In genomic region chr13:101693967-101694495, GRCm38 (mm10) we compare ENCODE assay signal across 8 mouse cellular contexts.
DNase-seq lines count a peak whose midpoint lies in the region; ATAC-seq and TF ChIP-seq lines count a peak whose summit lies in the region.

No protein-coding gene starts in this region.

- peak; percentile 45; the same call in 1 of the 2 replicates for TF ChIP-seq POLR2A in cortical plate, adult 2 months (IDR thresholded peaks at IDR 0.05; ENCODE audit: extremely low read depth, insufficient read depth, low read length)

- H3K9me3 ChIP-seq in intestine, embryonic 16.5 days (ENCODE audit: control insufficient read depth, low read length): no peaks in the 10 kb centered on the region
- no peaks in the 10 kb centered on the region for H3K9me3 ChIP-seq in midbrain, embryonic 11.5 days (ENCODE audit: control insufficient read depth, low read length)

- peak; percentile 32 for ATAC-seq in activated CD4-positive, CD25-positive, alpha-beta regulatory T cell, adult 4 months
- peak; percentile 84 for ATAC-seq in intestine, embryonic 16.5 days
- ATAC-seq in midbrain, embryonic 11.5 days (ENCODE audit: low FRiP score): peak; percentile 81

- H3K27ac ChIP-seq in cortical plate, adult 2 months (ENCODE audit: insufficient read depth, low read length): peak overlapping the region; percentile 52; the same call in 1 of the 2 replicates
- peak overlapping the region; percentile 47; the same call in 1 of the 2 replicates for H3K27ac ChIP-seq in intestine, embryonic 16.5 days (ENCODE audit: low read length)
- no peak overlapping the region for H3K27ac ChIP-seq in midbrain, embryonic 11.5 days (ENCODE audit: low read depth, low read length)

- TF ChIP-seq CTCF in cortical plate, adult 2 months (IDR thresholded peaks at IDR 0.05; ENCODE audit: extremely low read depth, insufficient read depth, low read length): peak; percentile 21; the same call in 1 of the 2 replicates

- peak overlapping the region; percentile 37 for H3K4me3 ChIP-seq in cortical plate, adult 2 months (ENCODE audit: insufficient read depth, low read length)
- peak overlapping the region; percentile 61 for H3K4me3 ChIP-seq in intestine, embryonic 16.5 days (ENCODE audit: low read length)
- peak overlapping the region; percentile 55 for H3K4me3 ChIP-seq in midbrain, embryonic 11.5 days (ENCODE audit: low read depth, low read length)

- 8% methylated on average over 12 of the region's 12 CpGs for WGBS in intestine, embryonic 16.5 days
- WGBS in midbrain, embryonic 11.5 days: 0% methylated on average over 12 of the region's 12 CpGs

- H3K36me3 ChIP-seq in intestine, embryonic 16.5 days (ENCODE audit: control insufficient read depth, insufficient read depth, low read length): no peaks in the 10 kb centered on the region
- H3K36me3 ChIP-seq in midbrain, embryonic 11.5 days (ENCODE audit: control insufficient read depth, insufficient read depth, low read length): no peaks in the 10 kb centered on the region

- H3K4me2 ChIP-seq in intestine, embryonic 16.5 days (ENCODE audit: low read depth, low read length): peak overlapping the region; percentile 68
- peak overlapping the region; percentile 90 for H3K4me2 ChIP-seq in midbrain, embryonic 11.5 days

- no peaks in the 10 kb centered on the region; the same call in 1 of the 2 replicates for H3K4me1 ChIP-seq in cortical plate, adult 2 months (ENCODE audit: control insufficient read depth, insufficient read depth, low read length)
- H3K4me1 ChIP-seq in intestine, embryonic 16.5 days (ENCODE audit: control insufficient read depth, insufficient read depth, low read length): peaks cover 13% of the 10 kb centered on the region
- peaks cover 24% of the 10 kb centered on the region for H3K4me1 ChIP-seq in midbrain, embryonic 11.5 days (ENCODE audit: control insufficient read depth, insufficient read depth, low read length)

- peak overlapping the region; percentile 69 for H3K9ac ChIP-seq in intestine, embryonic 16.5 days (ENCODE audit: low read depth, low read length)
- peak overlapping the region; percentile 75 for H3K9ac ChIP-seq in midbrain, embryonic 11.5 days (ENCODE audit: low read length)

- intact Hi-C loops in gastrocnemius, postnatal 14 days (cut with DNase I; ENCODE audit: low total_unique reads): no loop called here
- intact Hi-C loops in left cerebral cortex, postnatal 36 days (cut with DNase I): loop anchor here (1.0 to 5.0 kb wide), 6 partner anchors 152 to 847 kb away; no protein-coding TSS in a partner anchor

- peak; percentile 39 for DNase-seq in gastrocnemius, postnatal 14 days
- DNase-seq in left cerebral cortex, postnatal 36 days (ENCODE audit: low spot score in 2 of 2): peak; percentile 77 to 85
- DNase-seq in midbrain, embryonic 11.5 days (ENCODE audit: low spot score, missing footprints): peak; percentile 92
- DNase-seq in skeletal muscle tissue, adult 2 months (ENCODE audit: low read depth, low spot score): peak; percentile 68
- peak; percentile 78 for DNase-seq in yolk sac, embryonic 10.5 days (ENCODE audit: low spot score)

- H3K27me3 ChIP-seq in intestine, embryonic 16.5 days (replicated peaks; ENCODE audit: control insufficient read depth, insufficient read depth, low read length): no peaks in the 10 kb centered on the region
- H3K27me3 ChIP-seq in midbrain, embryonic 11.5 days (ENCODE audit: control insufficient read depth, insufficient read depth, low read length): no peaks in the 10 kb centered on the region

Comparison
In these comparisons a context has a peak if more than half of its experiments do, and no peak if none do; other contexts are left out.
1. ATAC-seq: peak in every context shown above with its lines; median percentile 84 in intestine, embryonic 16.5 days; 81 in midbrain, embryonic 11.5 days; 32 in activated CD4-positive, CD25-positive, alpha-beta regulatory T cell, adult 4 months.
2. DNase-seq: peak in every context shown above with its lines; median percentile 92 in midbrain, embryonic 11.5 days; 81 in left cerebral cortex, postnatal 36 days; 78 in yolk sac, embryonic 10.5 days; 68 in skeletal muscle tissue, adult 2 months; 39 in gastrocnemius, postnatal 14 days.